Mouse (Mus musculus): Measurements from ENCODE around the gene Smg7. TPM values are rescaled to one million over a fixed set of nuclear protein-coding genes. Genes with fewer than 3 reads are reported as not detected.
"Not testable (repeated sequence)": the region's sequence is repeated elsewhere in the genome, so short reads cannot be mapped to it uniquely, and the experiment has no call there.

Gene Smg7
- polyA plus RNA-seq, 1 experiment: 49.0 TPM

GRCm38 (mm10) chr1:152913483-152914460, 11.3 kb upstream of the Smg7 start:
- TF ChIP-seq POLR2A (IDR thresholded peaks at IDR 0.05; ENCODE audit: low read depth, low read length): no peak
- no peak for TF ChIP-seq CTCF (IDR thresholded peaks at IDR 0.05; ENCODE audit: borderline replicate concordance, insufficient read depth, low read length)
- H3K4me1 ChIP-seq (ENCODE audit: control insufficient read depth, insufficient read depth, low read length): no peaks in the 10 kb centered on the region
- H3K4me3 ChIP-seq (ENCODE audit: insufficient read depth, low read length): no peak overlapping the region
- H3K27ac ChIP-seq (ENCODE audit: insufficient read depth, low read length): no peak overlapping the region

GRCm38 (mm10) chr1:152904469-152904868, 2.0 kb upstream of the Smg7 start:
- Histone ChIP-seq H3K4me1 (ENCODE audit: control insufficient read depth, insufficient read depth, low read length) (no peaks in the 10 kb centered on the region), H3K27ac (ENCODE audit: insufficient read depth, low read length) (peak overlapping the region; percentile 14; the same call in 1 of the 2 replicates), H3K4me3 (ENCODE audit: insufficient read depth, low read length) (peak overlapping the region; percentile 43)
- peak; percentile 69 for TF ChIP-seq POLR2A (IDR thresholded peaks at IDR 0.05; ENCODE audit: low read depth, low read length)
- peak; percentile 75 for TF ChIP-seq CTCF (IDR thresholded peaks at IDR 0.05; ENCODE audit: borderline replicate concordance, insufficient read depth, low read length)

- Histone ChIP-seq H3K27ac (ENCODE audit: insufficient read depth, low read length) (peak overlapping the region; percentile 50), H3K4me1 (ENCODE audit: control insufficient read depth, insufficient read depth, low read length) (no peaks in the 10 kb centered on the region), H3K4me3 (ENCODE audit: insufficient read depth, low read length) (peak overlapping the region; percentile 72)
- no peak for TF ChIP-seq POLR2A (IDR thresholded peaks at IDR 0.05; ENCODE audit: low read depth, low read length)
These were observed 1.2 kb upstream of the Smg7 start for GRCm38 (mm10) chr1:152903591-152904135.

- H3K4me1 ChIP-seq (ENCODE audit: control insufficient read depth, insufficient read depth, low read length): no peaks in the 10 kb centered on the region
- peak overlapping the region; percentile 99 for H3K4me3 ChIP-seq (ENCODE audit: insufficient read depth, low read length)
- H3K27ac ChIP-seq (ENCODE audit: insufficient read depth, low read length): peak overlapping the region; percentile 99
- TF ChIP-seq POLR2A (IDR thresholded peaks at IDR 0.05; ENCODE audit: low read depth, low read length) (peak; percentile 30), CTCF (IDR thresholded peaks at IDR 0.05; ENCODE audit: borderline replicate concordance, insufficient read depth, low read length) (no peak)
These were observed 445 bp upstream of the Smg7 start for GRCm38 (mm10) chr1:152902665-152903516.

- no peak for TF ChIP-seq POLR2A (IDR thresholded peaks at IDR 0.05; ENCODE audit: low read depth, low read length)
- no peak for TF ChIP-seq CTCF (IDR thresholded peaks at IDR 0.05; ENCODE audit: borderline replicate concordance, insufficient read depth, low read length)
- H3K27ac ChIP-seq (ENCODE audit: insufficient read depth, low read length): no peak overlapping the region
- H3K4me1 ChIP-seq (ENCODE audit: control insufficient read depth, insufficient read depth, low read length): no peaks in the 10 kb centered on the region
- H3K4me3 ChIP-seq (ENCODE audit: insufficient read depth, low read length): peak overlapping the region; percentile 99
These were observed 1.1 kb downstream of the Smg7 start for GRCm38 (mm10) chr1:152901419-152901764.

- H3K27ac ChIP-seq (ENCODE audit: insufficient read depth, low read length); H3K4me3 ChIP-seq (ENCODE audit: insufficient read depth, low read length); H3K4me1 ChIP-seq (ENCODE audit: control insufficient read depth, insufficient read depth, low read length): not testable (repeated sequence)
These were observed 14.4 kb downstream of the Smg7 start for GRCm38 (mm10) chr1:152888086-152888485.

- H3K27ac ChIP-seq (ENCODE audit: insufficient read depth, low read length): no peak overlapping the region
- no peak overlapping the region for H3K4me3 ChIP-seq (ENCODE audit: insufficient read depth, low read length)
- H3K4me1 ChIP-seq (ENCODE audit: control insufficient read depth, insufficient read depth, low read length): no peaks in the 10 kb centered on the region
- TF ChIP-seq POLR2A (IDR thresholded peaks at IDR 0.05; ENCODE audit: low read depth, low read length) (no peak), CTCF (IDR thresholded peaks at IDR 0.05; ENCODE audit: borderline replicate concordance, insufficient read depth, low read length) (no peak)
These were observed 31.4 kb downstream of the Smg7 start for GRCm38 (mm10) chr1:152871031-152871430.

- no peak for TF ChIP-seq CTCF (IDR thresholded peaks at IDR 0.05; ENCODE audit: borderline replicate concordance, insufficient read depth, low read length)
- TF ChIP-seq POLR2A (IDR thresholded peaks at IDR 0.05; ENCODE audit: low read depth, low read length): no peak
These were observed 32.5 kb downstream of the Smg7 start for GRCm38 (mm10) chr1:152869901-152870300.

GRCm38 (mm10) chr1:152846856-152847255, 55.6 kb downstream of the Smg7 start:
- TF ChIP-seq POLR2A (IDR thresholded peaks at IDR 0.05; ENCODE audit: low read depth, low read length) (no peak), CTCF (IDR thresholded peaks at IDR 0.05; ENCODE audit: borderline replicate concordance, insufficient read depth, low read length) (no peak)
- no peak overlapping the region for H3K4me3 ChIP-seq (ENCODE audit: insufficient read depth, low read length)
- H3K27ac ChIP-seq (ENCODE audit: insufficient read depth, low read length): no peak overlapping the region
- no peaks in the 10 kb centered on the region for H3K4me1 ChIP-seq (ENCODE audit: control insufficient read depth, insufficient read depth, low read length)

More at GRCm38 (mm10) chr1:152869901-152870300, 32.5 kb downstream of the Smg7 start:
- Histone ChIP-seq H3K4me1 (ENCODE audit: control insufficient read depth, insufficient read depth, low read length) (no peaks in the 10 kb centered on the region), H3K4me3 (ENCODE audit: insufficient read depth, low read length) (no peak overlapping the region), H3K27ac (ENCODE audit: insufficient read depth, low read length) (no peak overlapping the region)

Measured in embryonic fibroblast, embryonic 13.5 days (primary cell).